ENCODE assay signal across 28 mouse cellular contexts in the genomic region with DNA sequence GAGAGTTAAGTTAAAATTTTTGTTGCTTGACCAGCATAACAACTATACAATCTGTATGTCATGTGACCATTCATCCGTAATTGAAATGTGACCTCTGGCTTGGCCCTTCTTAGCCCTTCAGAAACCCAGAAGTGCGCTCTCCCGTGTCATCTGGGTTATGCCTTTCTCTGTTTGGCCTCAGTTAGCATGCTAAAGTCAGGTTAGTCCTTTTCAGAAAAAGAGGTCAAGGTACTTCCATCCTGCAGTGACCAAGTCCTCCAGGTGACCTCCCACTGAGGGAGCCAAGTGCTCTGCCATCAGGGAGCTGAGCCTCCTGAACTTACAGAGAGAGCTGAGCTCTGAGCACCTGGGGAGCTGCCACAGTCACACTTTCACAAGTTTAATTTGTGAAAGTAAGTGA. TPM values are rescaled to one million over a fixed set of nuclear protein-coding genes. Genes with fewer than 3 reads are reported as not detected.
DNase-seq lines count a peak whose midpoint lies in the region; ATAC-seq lines count a peak whose summit lies in the region.
"Had no signal": no experiment of that assay in that cellular context is flagged by ENCODE, and none has a peak within 500 bp of the region (broad histone marks: within the 10 kb centered on the region; RNA-seq: fewer than 3 reads in every experiment).

No protein-coding gene starts in this region.

- no peak for ATAC-seq in intestine, embryonic 16.5 days
- ATAC-seq: hindbrain, postnatal 0 days; intestine, embryonic 15.5 days; lung, postnatal 0 days; midbrain, embryonic 15.5 days; Patski had no signal

- peak; percentile 59 for DNase-seq in heart, adult 11 months
- no peak for DNase-seq in heart, postnatal 4 days
- peak; percentile 16 for DNase-seq in retina, embryonic 14.5 days (ENCODE audit: low spot score)
- no peak for DNase-seq in retina, postnatal 1 day
- DNase-seq in kidney, postnatal 14 days = peak; percentile 57
- no peak for DNase-seq in thymus, postnatal 14 days
- DNase-seq: adrenal gland, postnatal 10 days; cerebellum, adult 11 months; cerebellum, adult 9-11 months; gastrocnemius, postnatal 10 days; liver, embryonic 13.5 days; lung, adult 18-20 months; thymus, adult 2 months; thymus, postnatal 4 days had no signal

- H3K9me3 ChIP-seq in intestine, embryonic 16.5 days (ENCODE audit: control insufficient read depth, low read length) = no peaks in the 10 kb centered on the region
- H3K9me3 ChIP-seq: forebrain, embryonic 12.5 days; heart, embryonic 10.5 days; heart, embryonic 15.5 days; hindbrain, embryonic 12.5 days; intestine, embryonic 15.5 days; limb, embryonic 13.5 days; liver, embryonic 13.5 days; midbrain, embryonic 15.5 days; neural tube, embryonic 15.5 days had no signal

- no peak overlapping the region for H3K4me3 ChIP-seq in intestine, embryonic 16.5 days (ENCODE audit: low read length)
- H3K4me3 ChIP-seq: erythroblast, embryonic 14.5 days; forebrain, embryonic 12.5 days; heart, embryonic 10.5 days; heart, embryonic 15.5 days; hindbrain, embryonic 12.5 days; intestine, embryonic 15.5 days; layer of hippocampus, adult 2 months; limb, embryonic 13.5 days; liver, embryonic 13.5 days; midbrain, embryonic 15.5 days; neural tube, embryonic 15.5 days had no signal

- H3K27ac ChIP-seq in intestine, embryonic 16.5 days (ENCODE audit: low read length) = no peak overlapping the region
- H3K27ac ChIP-seq: forebrain, embryonic 12.5 days; heart, embryonic 10.5 days; heart, embryonic 15.5 days; hindbrain, embryonic 12.5 days; hindbrain, postnatal 0 days; intestine, embryonic 15.5 days; layer of hippocampus, adult 2 months; limb, embryonic 13.5 days; liver, embryonic 13.5 days; midbrain, embryonic 15.5 days; neural tube, embryonic 15.5 days had no signal

- no peaks in the 10 kb centered on the region for H3K27me3 ChIP-seq in intestine, embryonic 16.5 days (replicated peaks; ENCODE audit: control insufficient read depth, insufficient read depth, low read length)
- H3K27me3 ChIP-seq: forebrain, embryonic 12.5 days; heart, embryonic 15.5 days; hindbrain, embryonic 12.5 days; intestine, embryonic 15.5 days; limb, embryonic 13.5 days; liver, embryonic 13.5 days; midbrain, embryonic 15.5 days; neural tube, embryonic 15.5 days; Patski had no signal

- H3K36me3 ChIP-seq in intestine, embryonic 16.5 days (ENCODE audit: control insufficient read depth, insufficient read depth, low read length) = no peaks in the 10 kb centered on the region
- H3K36me3 ChIP-seq: forebrain, embryonic 12.5 days; heart, embryonic 10.5 days; heart, embryonic 15.5 days; hindbrain, embryonic 12.5 days; intestine, embryonic 15.5 days; limb, embryonic 13.5 days; liver, embryonic 13.5 days; midbrain, embryonic 15.5 days; neural tube, embryonic 15.5 days had no signal

- H3K9ac ChIP-seq in intestine, embryonic 16.5 days (ENCODE audit: low read depth, low read length) = no peak overlapping the region
- H3K9ac ChIP-seq: forebrain, embryonic 12.5 days; heart, embryonic 15.5 days; hindbrain, embryonic 12.5 days; intestine, embryonic 15.5 days; limb, embryonic 13.5 days; liver, embryonic 13.5 days; midbrain, embryonic 15.5 days; neural tube, embryonic 15.5 days had no signal

- no peaks in the 10 kb centered on the region for H3K4me1 ChIP-seq in intestine, embryonic 16.5 days (ENCODE audit: control insufficient read depth, insufficient read depth, low read length)
- H3K4me1 ChIP-seq: forebrain, embryonic 12.5 days; heart, embryonic 10.5 days; heart, embryonic 15.5 days; hindbrain, embryonic 12.5 days; intestine, embryonic 15.5 days; limb, embryonic 13.5 days; liver, embryonic 13.5 days; midbrain, embryonic 15.5 days; neural tube, embryonic 15.5 days had no signal

- 68% methylated on average over 3 of the region's 3 CpGs for WGBS in intestine, embryonic 16.5 days

- H3K4me2 ChIP-seq in intestine, embryonic 16.5 days (ENCODE audit: low read depth, low read length) = no peak overlapping the region
- H3K4me2 ChIP-seq: forebrain, embryonic 12.5 days; heart, embryonic 15.5 days; hindbrain, embryonic 12.5 days; intestine, embryonic 15.5 days; limb, embryonic 13.5 days; liver, embryonic 13.5 days; midbrain, embryonic 15.5 days; neural tube, embryonic 15.5 days had no signal

RNA-seq across cellular contexts. Expression of gene Osbpl8, which starts 33.7 kb away (rescaled TPM):
- 10 to 100 TPM; 91.8 to 97.5 TPM for total RNA-seq in heart, postnatal 4 days (2021)
- polyA plus RNA-seq in intestine, embryonic 16.5 days (2015; fragmentation: Nextera tagmentation; extraction: Ambion mirVana) = 3.0 TPM in 2 replicates

Comparison
In these comparisons a context has a peak if more than half of its experiments do, and no peak if none do; other contexts are left out.
1. DNase-seq: peak in heart, adult 11 months (single experiment), retina, embryonic 14.5 days (single experiment) and kidney, postnatal 14 days (single experiment); none in heart, postnatal 4 days (single experiment), retina, postnatal 1 day (single experiment) and thymus, postnatal 14 days (single experiment).